ENCODE assay signal across 12 mouse cellular contexts in the genomic region with DNA sequence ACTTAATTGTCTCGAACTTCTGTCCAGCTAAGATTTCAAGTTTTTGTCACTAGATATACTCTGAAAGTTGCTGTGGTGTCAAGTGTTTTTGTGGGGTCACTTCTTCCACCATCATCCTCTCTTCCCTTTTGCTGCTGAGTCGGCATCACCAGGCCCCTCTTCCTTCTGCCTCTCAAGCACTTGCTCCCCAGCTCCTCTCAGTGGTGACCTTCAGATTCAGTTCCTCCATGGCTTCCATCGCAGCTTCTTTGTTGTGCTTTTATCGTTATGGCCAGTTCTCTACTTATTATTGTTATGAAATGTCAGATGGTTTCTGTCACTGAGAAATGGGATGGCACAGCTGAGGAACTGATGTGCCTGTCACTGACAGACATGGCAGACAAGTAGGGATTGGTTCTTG.
"Had no signal": no experiment of that assay in that cellular context is flagged by ENCODE, and none has a peak within 500 bp of the region (broad histone marks: within the 10 kb centered on the region; RNA-seq: fewer than 3 reads in every experiment).

No protein-coding gene starts in this region.

- H3K4me3 ChIP-seq: kidney, embryonic 15.5 days; limb, embryonic 10.5 days; liver, embryonic 15.5 days had no signal

- H3K4me2 ChIP-seq: kidney, embryonic 15.5 days; liver, embryonic 11.5 days; liver, embryonic 15.5 days; midbrain, embryonic 11.5 days had no signal

- H3K27me3 ChIP-seq: kidney, embryonic 15.5 days; liver, embryonic 15.5 days had no signal

- H3K9ac ChIP-seq: kidney, embryonic 15.5 days; liver, embryonic 15.5 days had no signal

- ATAC-seq: lung, postnatal 0 days; midbrain, embryonic 16.5 days had no signal

- H3K9me3 ChIP-seq: kidney, embryonic 15.5 days; limb, embryonic 10.5 days; liver, embryonic 15.5 days had no signal

- H3K27ac ChIP-seq: kidney, embryonic 15.5 days; limb, embryonic 10.5 days; liver, embryonic 15.5 days; stomach, postnatal 0 days had no signal

- DNase-seq: kidney, postnatal 14 days; lung, adult 2 months; lung, postnatal 36 days; thymus, postnatal 4 days had no signal

- H3K4me1 ChIP-seq: kidney, embryonic 15.5 days; limb, embryonic 10.5 days had no signal
